Mouse (Mus musculus): ENCODE results near the gene Erc1. TPM values are rescaled to one million over a fixed set of nuclear protein-coding genes. Genes with fewer than 3 reads are reported as not detected.

Erc1 gene
- 20.9 TPM for total RNA-seq (2023)

GRCm38 (mm10) chr6:119848034-119848695 lies at the start of gene Erc1:
Gene Erc1, minus strand, starts transcription at chr6:119848167.

GRCm38 (mm10) chr6:119543803-119544517 lies 304.0 kb downstream of the Erc1 start, which contains the start of gene Wnt5b:
Gene Wnt5b, minus strand, starts transcription at chr6:119544347.

Other genes with a start within 250 kb of the Erc1 start
- gene Rad52, start 54.5 kb upstream of the Erc1 start, total RNA-seq (2023) = 25.2 TPM
- gene Wnk1, start 190.5 kb upstream of the Erc1 start, total RNA-seq (2023) = 331 TPM
- 0.74 TPM for gene Ninj2, start 245.2 kb upstream of the Erc1 start, total RNA-seq (2023)

Data from CD4-positive naive resting alpha-beta T cell, adult 57 days (primary cell).